Mouse (Mus musculus) kidney, postnatal 0 days (tissue): Measurements from ENCODE around the gene B4galnt4. TPM values are rescaled to one million over a fixed set of nuclear protein-coding genes. Genes with fewer than 3 reads are reported as not detected.

ENCODE experiments used
- ATAC-seq: fragments of 200-750 bp; cut with Nextera tagmentation; replicated peaks from 2 replicates; pipeline ENCODE4 v1.8.0; 2017; ENCODE audit warnings: low read depth, moderate number of reproducible peaks, moderate TSS enrichment, moderate library complexity; ENCODE audit not compliant: low FRiP score
- DNase-seq: peaks from one replicate; pipeline ENCODE4 v3.0.0-alpha.2; 2016; ENCODE audit warnings: low spot score
- H3K27ac ChIP-seq: fragments of 300-500 bp; sonication (generic); 2 replicates; pipeline ENCODE4 v1.5.1; 2014; ENCODE audit warnings: mild to moderate bottlenecking
- H3K27me3 ChIP-seq: fragments of 300-500 bp; sonication (generic); 2 replicates; pipeline ENCODE4 v1.6.1; 2014; ENCODE audit warnings: low read length, mixed read lengths; ENCODE audit not compliant: insufficient read depth
- H3K36me3 ChIP-seq: fragments of 300-500 bp; sonication (generic); 2 replicates; pipeline ENCODE4 v1.6.1; 2014; ENCODE audit warnings: low read length, mixed read lengths; ENCODE audit not compliant: insufficient read depth
- H3K4me1 ChIP-seq: fragments of 300-500 bp; sonication (generic); replicated peaks from 2 replicates; pipeline ENCODE4 v1.6.1; 2014; ENCODE audit warnings: antibody characterized with exemption, low read length, mixed read lengths; ENCODE audit not compliant: insufficient read depth
- H3K4me2 ChIP-seq: fragments of 300-500 bp; sonication (generic); 2 replicates; pipeline ENCODE4 v1.6.1; 2014; ENCODE audit warnings: mild to moderate bottlenecking, low read length, moderate library complexity, mixed read lengths
- H3K4me3 ChIP-seq: fragments of 300-500 bp; sonication (generic); replicated peaks from 2 replicates; pipeline ENCODE4 v1.5.1; 2014; ENCODE audit warnings: low read depth, low read length
- H3K9ac ChIP-seq: fragments of 300-500 bp; sonication (generic); 2 replicates; pipeline ENCODE4 v1.6.1; 2014; ENCODE audit warnings: low read depth, low read length
- H3K9me3 ChIP-seq: fragments of 300-500 bp; sonication (generic); replicated peaks from 2 replicates; pipeline ENCODE4 v1.6.1; 2016; ENCODE audit warnings: low read length, inconsistent platforms, mixed read lengths
- CTCF ChIP-seq: IDR thresholded peaks from 2 replicates; pipeline ENCODE4 v1.5.1; 2016; ENCODE audit warnings: antibody characterized with exemption, low read depth, mild to moderate bottlenecking, moderate library complexity
- WGBS: fragments of 180-500 bp; shearing (Covaris S2); extraction: QIAGEN DNeasy Blood & Tissue Kit; methylation state at CpG from one replicate; pipeline ENCODE4 v1.1.7; 2014; 5-methylcytosine and 5-hydroxymethylcytosine counted together
- polyA plus RNA-seq: library from polyadenylated mRNA; unstranded; fragments of >200 nt; fragmentation: Nextera tagmentation; extraction: Ambion mirVana; gene quantifications from 2 replicates; pipeline ENCODE4 v1.2.1, GENCODE M21; 2015

The B4galnt4 gene
- polyA plus RNA-seq, 1 experiment from 2014 or later, result 7.4 TPM

DNA sequence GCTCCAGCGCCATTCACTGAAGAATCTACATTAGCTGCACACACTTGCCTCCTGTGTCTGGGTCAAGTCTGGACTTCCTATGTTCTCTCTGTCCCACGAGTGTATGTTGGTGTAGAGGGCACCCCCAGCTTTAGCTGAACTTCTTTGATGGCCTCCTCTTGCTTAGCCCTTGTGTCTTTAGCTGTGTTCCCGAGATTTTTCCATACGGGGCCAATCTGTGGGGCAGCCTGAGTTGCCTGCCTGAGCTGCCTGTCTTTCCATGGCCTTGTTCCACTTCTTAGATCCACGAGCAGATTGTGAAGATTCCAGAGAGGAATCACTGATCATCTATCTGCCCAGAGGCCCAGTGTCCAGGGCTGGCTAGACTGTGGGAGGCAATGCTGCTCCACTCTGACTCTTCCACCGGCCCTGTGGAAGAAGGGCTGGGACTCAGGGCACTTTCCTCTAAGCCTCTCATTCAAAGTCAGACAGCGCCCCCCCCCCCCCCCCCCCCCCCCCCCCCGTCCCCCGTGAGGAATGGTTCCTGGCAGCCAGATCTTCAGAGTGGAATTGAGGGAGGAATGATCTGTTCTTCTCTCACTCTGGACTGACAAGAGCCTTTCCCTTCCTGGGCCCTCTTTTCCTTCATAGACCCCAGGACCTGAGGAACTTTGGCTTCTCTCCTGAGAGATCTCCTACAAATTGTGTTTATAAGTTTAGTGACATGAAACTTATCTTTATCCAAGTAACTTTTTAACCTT is 19.9 kb upstream of the B4galnt4 start:
- peak; percentile 69 for DNase-seq
- H3K9me3 ChIP-seq, result no peaks in the 10 kb centered on the region
- H3K4me2 ChIP-seq, result no peak overlapping the region
- no peak for ATAC-seq
- no peak overlapping the region for H3K9ac ChIP-seq
- no peaks in the 10 kb centered on the region for H3K36me3 ChIP-seq
- H3K27ac ChIP-seq, result peak overlapping the region; percentile 83
- TF ChIP-seq CTCF, result no peak
- H3K4me3 ChIP-seq, result no peak overlapping the region
- H3K4me1 ChIP-seq, result no peaks in the 10 kb centered on the region
- no peaks in the 10 kb centered on the region for H3K27me3 ChIP-seq
- 31% methylated on average over 6 of the region's 9 CpGs for WGBS

DNA sequence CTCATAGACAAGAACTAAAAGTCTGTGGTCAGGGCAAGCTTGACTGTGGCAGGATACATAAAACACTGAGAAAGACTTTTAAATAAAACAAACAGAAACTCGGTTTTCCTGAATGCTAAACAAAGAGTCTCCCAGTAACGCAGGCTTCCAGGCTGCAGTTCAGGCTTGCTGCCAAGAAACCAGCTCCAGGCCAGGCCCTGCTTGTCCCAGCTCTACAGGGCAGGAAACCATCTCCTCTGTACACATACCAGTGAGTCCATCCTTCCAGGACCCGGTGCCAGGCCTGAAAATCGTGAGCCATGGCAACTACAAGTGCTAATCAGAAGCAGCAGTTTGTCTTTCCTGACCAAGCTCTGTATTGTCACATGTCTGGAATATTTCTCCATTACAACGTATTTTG is 19.2 kb upstream of the B4galnt4 start:
- Histone ChIP-seq H3K4me2 (no peak overlapping the region), H3K27me3 (no peaks in the 10 kb centered on the region), H3K4me3 (no peak overlapping the region), H3K9ac (no peak overlapping the region), H3K9me3 (no peaks in the 10 kb centered on the region), H3K36me3 (no peaks in the 10 kb centered on the region), H3K27ac (peak overlapping the region; percentile 83), H3K4me1 (no peaks in the 10 kb centered on the region)
- no peak for TF ChIP-seq CTCF
- ATAC-seq (0 out of 2 replicates have a peak, but pooled peaks have one; percentile 52), DNase-seq (peak; percentile 91)
- 17% methylated on average over 5 of the region's 5 CpGs for WGBS

DNA sequence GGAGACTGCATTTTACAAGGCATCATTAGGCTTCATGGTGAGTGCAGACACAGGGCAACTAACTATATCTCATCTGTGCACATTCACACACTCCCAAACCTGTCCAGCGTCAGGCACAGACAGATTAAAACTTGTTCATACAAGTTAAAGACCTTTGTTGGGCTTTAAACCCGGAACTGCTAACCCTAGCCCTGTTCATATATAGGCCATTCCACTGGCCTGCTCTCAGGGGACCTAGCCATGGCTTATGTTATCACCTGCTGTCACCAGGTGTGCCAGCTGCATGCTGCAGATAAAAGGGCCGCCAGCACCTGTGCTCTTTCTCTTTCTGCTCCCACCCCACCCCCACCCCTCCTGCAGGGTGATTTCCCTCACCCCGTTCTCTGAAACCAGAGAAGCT is 18.4 kb upstream of the B4galnt4 start:
- no peak for TF ChIP-seq CTCF
- 45% methylated on average over 4 of the region's 4 CpGs for WGBS
- no peak for ATAC-seq

DNA sequence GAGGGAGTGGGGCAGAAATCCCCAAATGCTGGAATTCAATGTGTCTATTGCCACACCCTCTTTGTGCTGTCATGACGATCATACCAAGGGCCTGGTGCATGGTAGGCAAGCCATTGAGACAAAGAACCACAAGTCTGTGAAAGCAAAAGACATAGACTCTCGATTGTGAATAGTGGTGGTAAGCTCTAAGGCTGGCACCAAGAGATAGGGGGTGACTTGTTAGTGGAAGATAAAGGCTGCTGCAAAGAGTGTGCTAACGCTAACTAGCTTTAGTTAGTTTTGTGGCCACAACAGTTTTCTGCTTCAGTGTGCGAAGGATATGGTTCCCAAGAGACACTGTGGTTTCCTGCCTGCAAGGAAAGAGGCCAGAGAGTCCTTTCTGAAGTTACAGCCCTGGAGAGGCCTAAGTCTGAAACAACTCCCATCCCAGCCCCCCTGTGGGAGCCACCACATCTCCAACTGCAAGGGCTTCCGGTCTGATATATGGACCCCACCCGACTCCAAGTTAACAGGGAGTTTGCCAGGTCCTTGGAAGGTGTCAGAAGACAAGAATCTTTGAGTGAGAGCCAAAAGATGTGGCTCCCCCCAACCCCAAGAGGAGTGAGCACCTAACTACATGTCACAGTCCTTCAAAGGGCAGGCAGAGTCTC is 13.8 kb upstream of the B4galnt4 start:
- Histone ChIP-seq H3K27ac (peak overlapping the region; percentile 88), H3K4me2 (peak overlapping the region; percentile 69; the same call in 1 of the 2 replicates), H3K36me3 (no peaks in the 10 kb centered on the region), H3K9me3 (no peaks in the 10 kb centered on the region), H3K4me3 (no peak overlapping the region), H3K9ac (no peak overlapping the region), H3K4me1 (no peaks in the 10 kb centered on the region; the same call in 1 of the 2 replicates), H3K27me3 (no peaks in the 10 kb centered on the region)
- DNase-seq, result peak; percentile 83
- WGBS, result 62% methylated on average over 6 of the region's 6 CpGs
- ATAC-seq, result no peak
- no peak for TF ChIP-seq CTCF

More for the DNA sequence above, 18.4 kb upstream of the B4galnt4 start:
- no peaks in the 10 kb centered on the region for H3K36me3 ChIP-seq
- no peaks in the 10 kb centered on the region for H3K9me3 ChIP-seq
- no peaks in the 10 kb centered on the region for H3K4me1 ChIP-seq
- H3K4me2 ChIP-seq, result no peak overlapping the region
- H3K4me3 ChIP-seq, result no peak overlapping the region
- no peaks in the 10 kb centered on the region for H3K27me3 ChIP-seq
- DNase-seq, result no peak
- H3K27ac ChIP-seq, result no peak overlapping the region
- H3K9ac ChIP-seq, result no peak overlapping the region

DNA sequence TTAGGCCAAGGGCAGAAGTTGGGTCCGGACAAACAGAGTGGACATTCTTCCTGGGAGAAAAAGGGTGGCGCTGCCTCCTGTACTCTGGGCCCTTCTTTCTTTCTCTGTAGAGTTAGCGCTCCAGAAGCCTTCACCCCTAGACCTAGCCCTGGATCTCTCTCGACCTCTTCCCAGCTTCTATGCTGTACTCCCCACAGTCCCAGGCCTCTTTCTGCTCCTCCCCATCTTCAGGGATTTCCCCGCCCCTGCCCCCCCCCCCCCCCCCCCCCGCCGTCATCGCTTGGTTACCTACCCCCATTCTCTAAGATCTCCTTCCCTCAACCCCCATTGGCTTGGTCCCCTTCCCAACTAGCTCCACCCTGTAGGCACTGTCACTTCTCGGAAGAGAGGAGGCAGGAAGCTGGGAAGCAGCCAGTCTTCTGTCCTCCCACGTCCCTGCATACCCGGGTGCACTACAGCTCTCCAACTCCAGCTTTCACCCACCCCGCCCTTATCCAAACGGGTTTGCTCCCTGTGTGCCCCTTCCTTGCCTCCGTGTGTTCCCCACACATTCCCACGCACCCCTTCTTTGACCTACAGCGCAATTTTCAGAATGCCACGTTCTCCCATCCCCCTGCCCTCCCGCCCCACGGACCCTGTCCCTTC is 13.2 kb upstream of the B4galnt4 start:
- no peaks in the 10 kb centered on the region for H3K27me3 ChIP-seq
- peak overlapping the region; percentile 51 for H3K9ac ChIP-seq
- DNase-seq, result peak; percentile 97
- ATAC-seq, result peak; percentile 88
- no peaks in the 10 kb centered on the region for H3K9me3 ChIP-seq
- H3K4me3 ChIP-seq, result peak overlapping the region; percentile 26
- H3K4me2 ChIP-seq, result peak overlapping the region; percentile 69
- no peaks in the 10 kb centered on the region; the same call in 1 of the 2 replicates for H3K4me1 ChIP-seq
- TF ChIP-seq CTCF, result no peak; the same call in 1 of the 2 replicates
- H3K36me3 ChIP-seq, result no peaks in the 10 kb centered on the region
- 7% methylated on average over 15 of the region's 19 CpGs for WGBS
- peak overlapping the region; percentile 88 for H3K27ac ChIP-seq
